Mouse (Mus musculus) kidney, postnatal 0 days (tissue): Measurements from ENCODE around the gene Kctd17. TPM values are rescaled to one million over a fixed set of nuclear protein-coding genes. Genes with fewer than 3 reads are reported as not detected.

Experiments
- ATAC-seq: fragments of 200-750 bp; cut with Nextera tagmentation; replicated peaks from 2 replicates; pipeline ENCODE4 v1.8.0; 2017; ENCODE audit warnings: low read depth, moderate number of reproducible peaks, moderate TSS enrichment, moderate library complexity; ENCODE audit not compliant: low FRiP score
- DNase-seq: peaks from one replicate; pipeline ENCODE4 v3.0.0-alpha.2; 2016; ENCODE audit warnings: low spot score
- H3K27ac ChIP-seq: fragments of 300-500 bp; sonication (generic); 2 replicates; pipeline ENCODE4 v1.5.1; 2014; ENCODE audit warnings: mild to moderate bottlenecking
- H3K27me3 ChIP-seq: fragments of 300-500 bp; sonication (generic); 2 replicates; pipeline ENCODE4 v1.6.1; 2014; ENCODE audit warnings: low read length, mixed read lengths; ENCODE audit not compliant: insufficient read depth
- H3K36me3 ChIP-seq: fragments of 300-500 bp; sonication (generic); 2 replicates; pipeline ENCODE4 v1.6.1; 2014; ENCODE audit warnings: low read length, mixed read lengths; ENCODE audit not compliant: insufficient read depth
- H3K4me1 ChIP-seq: fragments of 300-500 bp; sonication (generic); replicated peaks from 2 replicates; pipeline ENCODE4 v1.6.1; 2014; ENCODE audit warnings: antibody characterized with exemption, low read length, mixed read lengths; ENCODE audit not compliant: insufficient read depth
- H3K4me2 ChIP-seq: fragments of 300-500 bp; sonication (generic); 2 replicates; pipeline ENCODE4 v1.6.1; 2014; ENCODE audit warnings: mild to moderate bottlenecking, low read length, moderate library complexity, mixed read lengths
- H3K4me3 ChIP-seq: fragments of 300-500 bp; sonication (generic); replicated peaks from 2 replicates; pipeline ENCODE4 v1.5.1; 2014; ENCODE audit warnings: low read depth, low read length
- H3K9ac ChIP-seq: fragments of 300-500 bp; sonication (generic); 2 replicates; pipeline ENCODE4 v1.6.1; 2014; ENCODE audit warnings: low read depth, low read length
- H3K9me3 ChIP-seq: fragments of 300-500 bp; sonication (generic); replicated peaks from 2 replicates; pipeline ENCODE4 v1.6.1; 2016; ENCODE audit warnings: low read length, inconsistent platforms, mixed read lengths
- CTCF ChIP-seq: IDR thresholded peaks from 2 replicates; pipeline ENCODE4 v1.5.1; 2016; ENCODE audit warnings: antibody characterized with exemption, low read depth, mild to moderate bottlenecking, moderate library complexity
- WGBS: fragments of 180-500 bp; shearing (Covaris S2); extraction: QIAGEN DNeasy Blood & Tissue Kit; methylation state at CpG from one replicate; pipeline ENCODE4 v1.1.7; 2014; 5-methylcytosine and 5-hydroxymethylcytosine counted together
- polyA plus RNA-seq: library from polyadenylated mRNA; unstranded; fragments of >200 nt; fragmentation: Nextera tagmentation; extraction: Ambion mirVana; gene quantifications from 2 replicates; pipeline ENCODE4 v1.2.1, GENCODE M21; 2015

Kctd17 gene
- polyA plus RNA-seq, 1 experiment from 2014 or later = 47.8 TPM

DNA sequence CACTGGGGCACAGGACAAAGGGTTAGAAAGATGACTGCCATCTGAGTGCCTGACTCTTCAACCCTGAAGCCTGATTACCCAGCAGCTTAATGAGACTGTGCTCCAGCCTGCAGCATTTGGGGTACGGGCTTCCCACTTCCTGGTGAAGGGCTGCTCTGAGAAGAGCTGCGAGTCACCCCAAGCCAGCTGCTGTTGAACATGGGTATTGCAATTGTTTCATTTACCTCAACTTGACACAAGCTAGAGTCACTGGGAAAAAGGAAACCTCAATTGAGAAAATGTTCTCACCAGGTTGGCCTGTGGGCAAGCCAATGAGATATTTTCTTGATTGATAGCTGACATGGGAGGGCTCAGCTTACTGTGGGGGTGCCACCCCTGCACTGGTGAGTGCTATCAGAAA, 34.6 kb downstream of the Kctd17 start:
- no peak for ATAC-seq

DNA sequence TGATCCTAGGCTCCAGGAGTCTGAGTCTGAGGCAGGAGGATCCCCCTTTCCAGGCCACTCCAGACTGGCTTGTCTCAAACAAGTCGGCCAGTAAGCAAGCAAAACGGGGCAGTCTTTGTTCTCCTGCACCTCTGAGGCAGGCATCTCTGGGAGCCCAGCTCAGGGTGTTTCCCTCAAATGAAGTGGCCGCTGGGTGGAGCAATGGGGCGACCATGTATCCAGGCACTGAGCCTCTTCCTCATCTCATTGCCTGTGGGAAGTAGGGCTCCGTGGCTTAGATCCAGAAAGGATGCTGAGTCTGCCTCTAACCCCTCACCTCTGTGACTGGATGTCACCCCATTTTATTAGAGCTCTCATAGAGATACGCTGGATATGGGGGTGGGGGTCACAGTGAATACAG, 38.4 kb downstream of the Kctd17 start:
- ATAC-seq = no peak
- WGBS = 28% methylated on average over 6 of the region's 6 CpGs
- H3K27me3 ChIP-seq = no peaks in the 10 kb centered on the region
- H3K9me3 ChIP-seq = no peaks in the 10 kb centered on the region
- no peak overlapping the region for H3K9ac ChIP-seq
- no peak overlapping the region for H3K4me3 ChIP-seq
- no peaks in the 10 kb centered on the region for H3K36me3 ChIP-seq
- 0 out of 2 replicates have a peak, but pooled peaks cover 2% of the 10 kb centered on the region for H3K4me1 ChIP-seq
- DNase-seq = no peak
- H3K27ac ChIP-seq = no peak overlapping the region
- H3K4me2 ChIP-seq = no peak overlapping the region
- TF ChIP-seq CTCF = peak; percentile 44

More for the DNA sequence above, 34.6 kb downstream of the Kctd17 start:
- H3K9ac ChIP-seq = no peak overlapping the region
- no peaks in the 10 kb centered on the region for H3K36me3 ChIP-seq
- no peak overlapping the region for H3K4me3 ChIP-seq
- no peak for TF ChIP-seq CTCF
- H3K4me1 ChIP-seq = no peaks in the 10 kb centered on the region
- H3K4me2 ChIP-seq = no peak overlapping the region
- no peak overlapping the region for H3K27ac ChIP-seq
- no peak for DNase-seq
- WGBS = 59% methylated on average over 2 of the region's 2 CpGs
- no peaks in the 10 kb centered on the region for H3K9me3 ChIP-seq
- H3K27me3 ChIP-seq = no peaks in the 10 kb centered on the region

DNA sequence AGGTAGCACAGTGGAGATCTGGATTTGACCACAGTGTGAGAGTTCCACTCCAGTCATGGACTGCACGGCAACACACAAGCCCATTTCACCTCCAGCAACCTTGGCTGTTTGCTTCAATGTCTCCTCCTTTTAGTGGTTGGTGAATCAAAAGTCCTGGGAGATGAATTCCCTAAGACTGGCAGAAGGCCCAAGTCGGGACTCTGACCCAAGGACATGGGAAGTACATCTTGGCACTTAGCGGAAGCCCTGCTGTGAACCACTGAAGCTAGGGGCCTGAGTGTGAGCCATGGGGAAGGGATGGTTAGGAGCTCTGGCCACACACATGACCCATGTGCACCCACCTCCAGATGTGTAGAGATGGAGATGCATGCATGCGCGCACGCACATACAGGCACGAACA, 39.2 kb downstream of the Kctd17 start:
- Histone ChIP-seq H3K36me3 (no peaks in the 10 kb centered on the region), H3K9me3 (no peaks in the 10 kb centered on the region), H3K27me3 (no peaks in the 10 kb centered on the region), H3K9ac (no peak overlapping the region), H3K4me1 (0 out of 2 replicates have a peak, but pooled peaks cover 3% of the 10 kb centered on the region), H3K4me3 (no peak overlapping the region), H3K4me2 (no peak overlapping the region), H3K27ac (no peak overlapping the region)
- 95% methylated on average over 7 of the region's 7 CpGs for WGBS
- ATAC-seq (no peak), DNase-seq (no peak)
- no peak for TF ChIP-seq CTCF

DNA sequence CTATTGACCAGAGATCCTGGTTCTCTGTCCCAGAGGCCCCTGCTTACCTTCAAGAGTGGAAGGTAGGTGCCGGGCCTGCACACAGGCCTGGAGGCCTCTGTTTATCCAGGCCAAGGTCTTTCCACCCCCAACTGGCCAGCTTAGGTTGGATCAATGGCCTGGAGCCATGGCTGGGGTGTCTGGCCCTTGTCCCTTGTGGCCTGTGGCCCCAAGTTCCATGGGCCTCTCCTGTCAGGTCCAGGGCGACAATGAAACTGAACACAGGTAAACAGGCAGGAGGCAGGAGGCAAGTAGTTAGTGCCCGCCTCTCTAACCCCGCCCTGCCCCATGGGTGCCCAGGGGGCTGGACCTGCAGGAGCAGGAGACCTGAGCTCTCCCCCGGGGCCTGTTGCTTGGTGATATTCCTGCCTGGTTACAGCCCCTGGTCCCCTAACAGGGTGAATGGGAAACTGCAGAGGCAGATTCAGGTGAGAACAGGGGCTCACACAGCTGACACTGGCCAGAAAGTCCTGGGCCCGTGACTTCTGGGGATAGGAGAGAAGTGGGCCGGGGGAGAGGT, 40.1 kb downstream of the Kctd17 start, which contains the start of gene Tmprss6:
Gene Tmprss6 (minus strand): TSS at position 256 of the 559 bp plus-strand sequence.
- WGBS = 69% methylated on average over 7 of the region's 7 CpGs
- H3K9ac ChIP-seq = no peak within 1 kb of the TSS
- no peak for TF ChIP-seq CTCF
- no peak within 1 kb of the TSS for H3K4me3 ChIP-seq
- ATAC-seq (no peak), DNase-seq (no peak)
- H3K4me2 ChIP-seq = no peak within 1 kb of the TSS
- no peaks in the 10 kb centered on the region for H3K27me3 ChIP-seq
- no peaks in the 10 kb centered on the region for H3K9me3 ChIP-seq
- H3K4me1 ChIP-seq = 0 out of 2 replicates have a peak, but pooled peaks cover 3% of the 10 kb centered on the region
- no peak within 1 kb of the TSS for H3K27ac ChIP-seq
- H3K36me3 ChIP-seq = no peaks in the 10 kb centered on the region

DNA sequence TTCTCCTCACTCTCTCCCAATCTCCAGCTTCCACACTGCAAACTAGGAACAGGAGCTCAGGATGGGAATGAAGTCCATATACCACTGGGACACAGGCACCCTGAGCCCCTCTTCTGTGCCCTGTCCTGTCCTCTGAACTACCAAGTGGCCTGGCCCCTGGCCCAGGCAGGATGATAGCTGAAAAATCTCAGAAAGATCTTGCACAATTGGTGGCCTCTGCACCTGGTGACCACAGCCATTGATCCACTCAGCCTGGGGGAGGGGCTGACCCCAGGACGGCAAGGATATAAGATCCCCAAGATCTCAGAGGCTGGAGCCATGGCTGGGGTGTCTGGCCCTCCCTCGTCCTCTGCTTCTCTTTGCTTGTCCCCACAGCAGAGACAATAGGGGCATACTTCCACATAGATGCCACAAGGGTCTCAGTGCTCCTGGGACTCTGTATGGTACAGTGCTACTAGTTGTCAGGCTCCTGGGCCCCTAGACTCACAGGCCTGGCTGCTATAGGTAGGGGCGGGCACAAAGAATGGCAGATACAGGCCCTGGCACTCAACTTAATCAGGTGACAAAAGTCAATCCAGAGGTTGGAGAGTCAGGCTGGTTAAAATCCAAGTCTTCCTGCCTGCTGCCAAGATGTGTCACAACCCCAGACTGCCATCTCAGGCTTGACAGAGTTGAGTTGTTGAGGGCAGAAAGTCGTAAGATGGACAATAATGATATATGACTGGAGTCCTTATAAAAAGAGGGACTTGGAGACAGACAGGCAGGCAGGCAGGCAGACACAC, 42.3 kb downstream of the Kctd17 start:
- DNase-seq (no peak), ATAC-seq (no peak)
- no peaks in the 10 kb centered on the region for H3K9me3 ChIP-seq
- H3K4me2 ChIP-seq = no peak overlapping the region
- H3K27me3 ChIP-seq = no peaks in the 10 kb centered on the region
- H3K36me3 ChIP-seq = no peaks in the 10 kb centered on the region
- H3K4me3 ChIP-seq = no peak overlapping the region
- 0 out of 2 replicates have a peak, but pooled peaks cover 3% of the 10 kb centered on the region for H3K4me1 ChIP-seq
- no peak overlapping the region for H3K9ac ChIP-seq
- WGBS = 67% methylated on average over 4 of the region's 4 CpGs
- no peak overlapping the region for H3K27ac ChIP-seq
- no peak for TF ChIP-seq CTCF

DNA sequence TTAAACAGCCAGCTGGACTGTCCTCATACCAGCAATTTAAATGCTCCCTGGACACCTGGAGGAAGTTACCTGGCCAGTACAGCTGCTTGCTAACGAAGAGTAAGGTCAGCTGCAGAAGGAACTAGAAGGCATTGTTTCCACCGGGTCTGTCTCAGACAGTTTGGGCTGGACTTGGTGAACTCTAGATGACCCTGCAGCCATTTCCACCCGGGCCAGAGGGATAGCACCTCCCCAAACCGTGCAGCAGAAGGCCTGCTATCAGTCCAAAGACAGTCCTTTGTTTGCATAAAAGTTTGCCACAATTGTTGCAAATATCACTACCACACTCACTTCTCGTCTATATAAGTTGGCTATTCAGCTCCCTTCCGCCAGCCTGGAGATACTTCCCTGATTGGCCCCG, 43.5 kb downstream of the Kctd17 start:
- Histone ChIP-seq H3K9ac (no peak overlapping the region), H3K27ac (no peak overlapping the region), H3K4me2 (no peak overlapping the region), H3K27me3 (no peaks in the 10 kb centered on the region), H3K4me1 (0 out of 2 replicates have a peak, but pooled peaks cover 3% of the 10 kb centered on the region), H3K4me3 (no peak overlapping the region), H3K9me3 (no peaks in the 10 kb centered on the region), H3K36me3 (no peaks in the 10 kb centered on the region)
- ATAC-seq = no peak
- 32% methylated on average over 7 of the region's 7 CpGs for WGBS
- peak; percentile 25 for DNase-seq
- TF ChIP-seq CTCF = no peak
